Mouse (Mus musculus): Measurements from ENCODE around the gene Thoc3.
"Not testable (repeated sequence)": the region's sequence is repeated elsewhere in the genome, so short reads cannot be mapped to it uniquely, and the experiment has no call there.

The Thoc3 gene

GRCm38 (mm10) chr13:54468098-54469011, at the start of gene Thoc3:
TSS of gene Thoc3 (minus strand) at chr13:54468849.
- DNase-seq (ENCODE audit: low spot score) = peak; percentile 93

- no peak for DNase-seq (ENCODE audit: low spot score)
These were observed 37.3 kb upstream of the Thoc3 start for GRCm38 (mm10) chr13:54505920-54506319.

GRCm38 (mm10) chr13:54504611-54505260, 36.1 kb upstream of the Thoc3 start:
- DNase-seq (ENCODE audit: low spot score) = no peak

GRCm38 (mm10) chr13:54503604-54504521, 35.2 kb upstream of the Thoc3 start, which contains the start of gene Simc1:
TSS of gene Simc1 (plus strand) at chr13:54503779.
- peak; percentile 89 for DNase-seq (ENCODE audit: low spot score)

GRCm38 (mm10) chr13:54503278-54503603, 34.6 kb upstream of the Thoc3 start:
- DNase-seq (ENCODE audit: low spot score) = no peak

GRCm38 (mm10) chr13:54501957-54502690, 33.5 kb upstream of the Thoc3 start:
- DNase-seq (ENCODE audit: low spot score) = no peak

GRCm38 (mm10) chr13:54501352-54501751, 32.7 kb upstream of the Thoc3 start:
- no peak for DNase-seq (ENCODE audit: low spot score)

- DNase-seq (ENCODE audit: low spot score) = not testable (repeated sequence)
These were observed 30.9 kb upstream of the Thoc3 start for GRCm38 (mm10) chr13:54499551-54499950.

GRCm38 (mm10) chr13:54491381-54491780, 22.7 kb upstream of the Thoc3 start:
- no peak for DNase-seq (ENCODE audit: low spot score)

GRCm38 (mm10) chr13:54490411-54490810, 21.8 kb upstream of the Thoc3 start:
- no peak for DNase-seq (ENCODE audit: low spot score)

- no peak for DNase-seq (ENCODE audit: low spot score)
These were observed 12.8 kb upstream of the Thoc3 start for GRCm38 (mm10) chr13:54481498-54481897.

GRCm38 (mm10) chr13:54479286-54479685, 10.6 kb upstream of the Thoc3 start:
- DNase-seq (ENCODE audit: low spot score) = no peak

- no peak for DNase-seq (ENCODE audit: low spot score)
These were observed 7.1 kb upstream of the Thoc3 start for GRCm38 (mm10) chr13:54475702-54476101.

GRCm38 (mm10) chr13:54474996-54475395, 6.3 kb upstream of the Thoc3 start:
- no peak for DNase-seq (ENCODE audit: low spot score)

- no peak for DNase-seq (ENCODE audit: low spot score)
These were observed 3.3 kb upstream of the Thoc3 start for GRCm38 (mm10) chr13:54471967-54472366.

GRCm38 (mm10) chr13:54469012-54469354, 334 bp upstream of the Thoc3 start:
- DNase-seq (ENCODE audit: low spot score) = no peak

- no peak for DNase-seq (ENCODE audit: low spot score)
These were observed 9.4 kb downstream of the Thoc3 start for GRCm38 (mm10) chr13:54459282-54459681.

- no peak for DNase-seq (ENCODE audit: low spot score)
These were observed 11.6 kb downstream of the Thoc3 start for GRCm38 (mm10) chr13:54457062-54457461.

- no peak for DNase-seq (ENCODE audit: low spot score)
These were observed 21.0 kb downstream of the Thoc3 start for GRCm38 (mm10) chr13:54447496-54448224.

- peak; percentile 90 for DNase-seq (ENCODE audit: low spot score)
These were observed 21.8 kb downstream of the Thoc3 start for GRCm38 (mm10) chr13:54446686-54447495.

Measured in testis, postnatal 10 days (tissue).